Mouse (Mus musculus) bone marrow, adult 2 months (tissue): ENCODE measurements around the gene Lgals3.

Source experiments
- CTCF ChIP-seq: fragments of 200-500 bp; IDR thresholded peaks from 2 replicates; pipeline ENCODE4 v1.5.1; 2011; ENCODE audit warnings: low read length, control low read depth; ENCODE audit not compliant: control insufficient read depth, insufficient read depth
- POLR2A ChIP-seq: fragments of 200-500 bp; IDR thresholded peaks from 2 replicates; pipeline ENCODE4 v1.6.1; 2011; ENCODE audit warnings: low read depth, mild to moderate bottlenecking, control low read depth, low read length, borderline replicate concordance; ENCODE audit not compliant: control insufficient read depth

DNA sequence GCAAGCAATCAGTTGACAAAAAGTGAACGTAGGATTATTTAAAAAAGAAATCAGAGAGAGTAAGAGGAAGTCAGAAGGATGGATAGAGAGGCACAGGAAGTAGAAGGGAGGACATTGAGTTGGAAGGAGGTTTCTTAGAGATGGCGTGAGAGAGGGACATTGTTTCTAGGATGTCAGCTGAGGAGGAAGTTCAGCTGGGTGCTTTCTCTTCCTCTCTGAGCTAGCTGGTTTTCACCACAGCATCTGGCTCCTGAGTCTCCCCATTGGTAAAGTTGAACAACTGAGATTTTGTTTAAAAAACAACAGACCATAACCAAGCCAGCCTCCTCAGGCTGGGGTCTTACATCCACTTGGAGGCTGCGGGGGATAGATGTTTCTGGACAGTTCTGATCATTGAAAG, 7.9 kb upstream of the Lgals3 start:
- no peak for TF ChIP-seq POLR2A
- no peak for TF ChIP-seq CTCF
